Mouse (Mus musculus) stomach, postnatal 0 days (tissue): ENCODE measurements at regions not wholly inside any gene's neighbourhood (a gene's known extent, or its start where the extent isn't known, plus 50 kb on each side); places are given as distances from the start of the nearest gene placed in this dataset.

Source experiments
- CTCF ChIP-seq: IDR thresholded peaks from 2 replicates; pipeline ENCODE4 v1.5.1; 2016; ENCODE audit warnings: antibody characterized with exemption, low read depth, mild to moderate bottlenecking, moderate library complexity
- EP300 ChIP-seq: optimal IDR thresholded peaks from 2 replicates; pipeline ENCODE3; 2016; ENCODE audit warnings: antibody characterized with exemption

DNA sequence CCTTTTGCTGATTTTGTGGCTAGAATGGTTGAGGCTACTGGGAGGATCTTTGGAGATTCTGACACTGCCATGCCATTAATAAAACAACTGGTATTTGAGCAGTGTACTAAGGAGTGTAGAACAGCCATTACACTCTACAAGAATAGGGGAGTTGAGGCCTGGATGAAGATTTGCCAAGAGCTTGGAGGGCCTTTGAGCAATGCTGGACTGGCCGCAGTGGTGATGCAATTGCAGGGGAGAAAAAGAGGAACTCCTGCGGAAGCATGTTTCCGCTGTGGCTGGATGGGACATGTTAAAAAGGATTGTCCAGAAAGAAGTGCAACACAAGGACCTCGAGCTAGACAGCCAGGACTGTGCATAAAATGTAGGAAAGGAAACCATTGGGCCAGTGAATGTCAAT is 53.2 kb upstream of the Cyp2b13 start:
- TF ChIP-seq CTCF (no peak), EP300 (no peak)
